Mouse (Mus musculus) cerebellum, postnatal 36 days (tissue): ENCODE measurements at regions not wholly inside any gene's neighbourhood (a gene's known extent, or its start where the extent isn't known, plus 50 kb on each side); places are given as distances from the start of the nearest gene placed in this dataset.
A peak's percentile ranks its signal among the peaks of the same experiment; 100 is the strongest.

Experiments used
- DNase-seq, 2 experiments: peaks; one replicate each; pipeline ENCODE4 v3.0.0; 2021 to 2022; ENCODE audit warnings: mixed read lengths in 2 of 2

- DNase-seq = no peak
Measured at GRCm38 (mm10) chr11:56285575-56286260, 244.9 kb upstream of the Nmur2 start.

- DNase-seq = no peak
Measured at GRCm38 (mm10) chr11:56281201-56281600, 240.4 kb upstream of the Nmur2 start.

- no peak for DNase-seq
Measured at GRCm38 (mm10) chr11:56280216-56280615, 239.4 kb upstream of the Nmur2 start.

GRCm38 (mm10) chr11:56269915-56270493, 229.2 kb upstream of the Nmur2 start:
- no peak for DNase-seq

DNA sequence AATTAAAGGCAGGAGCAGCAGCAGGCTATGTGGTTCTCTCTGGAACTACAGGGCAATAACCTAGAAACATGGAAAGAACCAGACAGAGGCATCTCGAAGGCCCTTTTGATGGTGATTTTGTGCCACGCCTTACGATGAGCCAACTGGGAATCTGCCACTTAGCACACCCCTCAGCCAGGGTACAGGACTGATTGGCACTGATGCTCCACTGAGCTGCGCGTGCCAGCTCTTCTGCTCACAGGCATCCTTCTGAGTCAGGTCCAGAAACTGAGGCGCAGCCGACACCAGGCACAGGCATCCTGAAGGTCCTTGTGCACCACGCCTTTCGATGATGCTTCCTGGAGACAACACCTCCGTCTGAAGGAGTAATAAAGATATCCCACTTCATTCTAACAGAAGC, 221.9 kb upstream of the Nmur2 start:
- peak in 1 of 2 experiments; percentile 3 for DNase-seq

DNA sequence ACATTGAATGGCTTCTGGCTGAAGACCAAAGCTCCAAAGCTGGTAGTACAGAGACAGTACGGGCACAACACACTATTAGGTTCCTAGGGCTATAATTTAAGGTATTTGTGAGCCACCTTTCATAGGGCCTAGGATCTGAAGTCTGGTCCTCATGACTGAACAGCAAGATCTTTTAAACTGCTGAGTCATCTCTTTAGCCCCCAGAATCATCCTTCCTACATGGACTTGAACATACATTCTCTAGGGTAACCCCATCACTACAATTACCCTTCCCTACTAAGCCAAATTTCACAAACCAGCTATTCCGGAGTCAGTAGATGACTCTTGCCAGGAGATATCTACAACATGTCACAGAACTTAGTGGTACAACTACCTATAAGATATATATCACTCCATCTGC, 215.5 kb upstream of the Nmur2 start:
- DNase-seq = no peak

GRCm38 (mm10) chr11:56254437-56254836, 213.6 kb upstream of the Nmur2 start:
- DNase-seq = no peak

- no peak for DNase-seq
Measured at GRCm38 (mm10) chr11:56247333-56247823, 206.6 kb upstream of the Nmur2 start.

GRCm38 (mm10) chr11:56246549-56247332, 205.9 kb upstream of the Nmur2 start:
- DNase-seq = no peak

- no peak for DNase-seq
Measured at GRCm38 (mm10) chr11:56244951-56245350, 204.1 kb upstream of the Nmur2 start.

GRCm38 (mm10) chr11:56243447-56243846, 202.6 kb upstream of the Nmur2 start:
- no peak for DNase-seq

GRCm38 (mm10) chr11:56238745-56239144, 197.9 kb upstream of the Nmur2 start:
- DNase-seq = no peak

DNA sequence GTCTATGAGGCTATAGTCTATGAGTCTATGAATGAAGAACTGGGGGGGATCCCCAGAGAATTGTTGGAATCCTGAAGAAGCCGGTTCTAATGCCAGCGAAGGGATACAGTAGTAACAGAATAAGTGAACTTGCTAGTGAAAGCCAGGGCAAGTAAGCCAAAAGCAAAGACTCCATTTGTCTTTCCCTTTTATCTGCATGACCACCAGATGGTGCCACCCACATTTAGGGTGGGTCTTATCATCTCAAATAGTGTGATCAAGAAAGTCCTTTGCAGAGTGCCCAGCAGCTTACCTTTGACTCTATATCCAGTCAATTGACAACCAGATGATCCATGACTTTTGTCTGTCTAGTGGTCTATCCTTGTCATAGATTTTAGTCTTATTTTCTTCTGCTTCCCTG, 184.2 kb upstream of the Nmur2 start:
- no peak for DNase-seq

DNA sequence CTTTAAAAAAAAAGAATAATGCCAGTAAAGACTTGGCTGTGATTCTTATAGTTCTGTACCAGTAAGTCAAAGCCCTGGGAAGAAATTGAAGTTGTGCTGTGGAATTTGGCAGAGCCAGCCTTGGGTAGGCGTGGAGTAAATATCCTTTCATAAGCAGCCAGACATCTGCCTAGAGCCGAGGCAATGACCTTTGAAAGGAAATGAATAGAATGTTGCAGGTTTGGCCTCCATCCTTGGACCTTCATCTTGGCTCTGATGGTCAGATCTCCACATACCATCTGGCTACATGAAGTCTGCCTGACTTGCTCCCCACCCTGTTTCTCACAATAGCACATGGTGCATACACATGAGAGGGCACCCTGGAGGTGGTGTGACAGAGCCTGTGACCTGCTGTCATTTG, 174.9 kb upstream of the Nmur2 start:
- peak in 1 of 2 experiments; percentile 2 for DNase-seq

- no peak for DNase-seq
Measured at GRCm38 (mm10) chr11:56201844-56202243, 161.0 kb upstream of the Nmur2 start.

DNA sequence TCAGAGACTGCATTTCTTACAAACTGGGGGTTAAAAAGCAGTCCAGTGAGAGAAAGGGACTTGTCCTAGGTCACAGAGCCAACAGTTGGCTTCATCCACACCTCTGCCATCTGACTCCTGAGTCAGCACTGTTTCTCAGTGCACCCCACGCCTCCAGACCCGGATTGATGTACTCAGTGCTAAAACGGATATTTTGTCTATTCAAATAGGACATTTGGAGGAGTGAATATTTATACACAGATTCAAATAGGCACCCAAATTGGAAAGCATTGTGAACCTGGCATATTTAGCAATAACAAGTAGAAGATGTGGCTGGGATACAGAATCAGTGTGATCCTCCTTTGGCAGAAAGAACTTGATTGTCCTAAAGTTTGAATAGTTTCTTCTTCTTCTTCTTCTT, 154.5 kb upstream of the Nmur2 start:
- DNase-seq = no peak

GRCm38 (mm10) chr11:56193426-56193825, 152.6 kb upstream of the Nmur2 start:
- DNase-seq = no peak

DNA sequence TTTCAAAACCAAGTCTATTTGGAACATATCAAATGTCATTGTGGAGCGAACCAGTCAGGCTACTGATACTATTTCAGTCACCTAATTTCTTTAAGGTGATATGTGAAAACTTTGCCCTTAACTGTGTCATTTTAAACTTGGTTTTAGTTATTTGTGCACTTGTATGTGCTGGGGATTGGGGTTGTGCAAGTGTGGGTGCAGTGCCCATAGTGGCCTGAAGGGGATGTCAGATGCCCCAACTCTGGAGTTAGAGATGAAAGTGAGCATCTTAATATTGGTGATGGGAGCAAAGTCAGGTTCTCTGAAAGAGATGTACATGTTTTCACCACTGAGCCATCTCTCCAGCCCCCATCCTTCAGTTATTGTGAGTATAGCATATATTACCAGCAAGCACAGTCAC, 133.1 kb upstream of the Nmur2 start:
- DNase-seq = no peak

- DNase-seq = no peak
Measured at GRCm38 (mm10) chr11:56173246-56173645, 132.4 kb upstream of the Nmur2 start.

- peak; percentile 52 to 55 for DNase-seq
Measured at GRCm38 (mm10) chr11:56169576-56169975, 128.8 kb upstream of the Nmur2 start.

- no peak for DNase-seq
Measured at GRCm38 (mm10) chr11:56166849-56167248, 126.0 kb upstream of the Nmur2 start.

DNA sequence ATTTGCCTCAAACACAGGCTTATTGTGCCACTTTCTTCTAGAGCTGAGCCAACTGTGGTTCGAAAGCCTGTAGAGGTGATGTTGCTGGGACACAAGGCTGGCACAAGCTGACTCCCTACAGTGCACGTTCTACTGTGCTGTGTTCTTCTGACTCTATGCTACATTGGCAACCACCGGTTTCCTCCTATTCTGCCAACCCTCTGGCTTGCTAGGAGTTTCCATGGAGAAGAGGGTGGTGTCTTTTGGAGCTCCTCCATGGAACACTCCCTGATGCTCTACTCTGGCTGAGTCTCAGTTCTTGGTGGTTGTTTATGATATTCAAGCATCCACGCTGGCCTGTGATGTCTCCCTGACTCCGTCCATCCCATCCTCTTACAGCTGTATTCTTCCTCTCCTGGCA, 124.9 kb upstream of the Nmur2 start:
- no peak for DNase-seq

GRCm38 (mm10) chr11:56160286-56160685, 119.5 kb upstream of the Nmur2 start:
- DNase-seq = no peak
